Mouse (Mus musculus) bone marrow, adult 2 months (tissue): ENCODE data around the gene Nudt6.

Experiments used
- CTCF ChIP-seq: fragments of 200-500 bp; IDR thresholded peaks from 2 replicates; pipeline ENCODE4 v1.5.1; 2011; ENCODE audit warnings: low read length, control low read depth; ENCODE audit not compliant: control insufficient read depth, insufficient read depth
- POLR2A ChIP-seq: fragments of 200-500 bp; IDR thresholded peaks from 2 replicates; pipeline ENCODE4 v1.6.1; 2011; ENCODE audit warnings: low read depth, mild to moderate bottlenecking, control low read depth, low read length, borderline replicate concordance; ENCODE audit not compliant: control insufficient read depth

GRCm38 (mm10) chr3:37413446-37413845 lies 6.6 kb downstream of the Nudt6 start:
- no peak for TF ChIP-seq POLR2A
- TF ChIP-seq CTCF = no peak
